Mouse (Mus musculus): ENCODE results near the gene Iqcg. TPM values are rescaled to one million over a fixed set of nuclear protein-coding genes. Genes with fewer than 3 reads are reported as not detected.

The Iqcg gene
- polyA plus RNA-seq, 1 experiment = 3.3 TPM

DNA sequence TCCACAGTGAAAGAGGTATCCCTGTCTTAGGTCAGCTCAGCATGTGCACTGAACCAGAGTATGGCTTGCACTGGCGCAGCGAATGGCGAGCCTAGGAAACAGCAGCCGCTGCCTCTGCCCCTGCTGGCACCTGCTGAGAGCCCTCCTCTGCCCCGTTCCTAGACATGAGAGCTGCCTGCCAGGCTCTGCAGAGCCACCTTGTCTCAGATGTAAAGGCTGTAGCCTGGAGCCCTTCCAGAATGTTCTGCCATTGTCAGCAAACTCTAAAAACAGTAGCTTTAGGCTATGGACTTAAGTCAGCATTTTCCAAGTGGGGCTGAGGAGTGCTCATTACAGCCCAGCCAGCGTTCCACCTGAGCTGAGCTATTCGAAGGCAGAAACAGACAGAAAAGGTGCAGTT lies 48.6 kb downstream of the Iqcg start:
- Histone ChIP-seq H3K4me3 (replicated peaks) (no peak overlapping the region), H3K36me3 (replicated peaks; ENCODE audit: low read length) (peaks cover 95% of the 10 kb centered on the region), H3K4me1 (0 out of 2 replicates have a peak, but pooled peaks cover 3% of the 10 kb centered on the region), H3K9me3 (no peaks in the 10 kb centered on the region), H3K27me3 (replicated peaks) (no peaks in the 10 kb centered on the region)
- TF ChIP-seq FLI1 (IDR thresholded peaks at IDR 0.05; ENCODE audit: low read length) = no peak
- no peak for TF ChIP-seq GATA1 (IDR thresholded peaks at IDR 0.05; ENCODE audit: borderline replicate concordance, low read length)

DNA sequence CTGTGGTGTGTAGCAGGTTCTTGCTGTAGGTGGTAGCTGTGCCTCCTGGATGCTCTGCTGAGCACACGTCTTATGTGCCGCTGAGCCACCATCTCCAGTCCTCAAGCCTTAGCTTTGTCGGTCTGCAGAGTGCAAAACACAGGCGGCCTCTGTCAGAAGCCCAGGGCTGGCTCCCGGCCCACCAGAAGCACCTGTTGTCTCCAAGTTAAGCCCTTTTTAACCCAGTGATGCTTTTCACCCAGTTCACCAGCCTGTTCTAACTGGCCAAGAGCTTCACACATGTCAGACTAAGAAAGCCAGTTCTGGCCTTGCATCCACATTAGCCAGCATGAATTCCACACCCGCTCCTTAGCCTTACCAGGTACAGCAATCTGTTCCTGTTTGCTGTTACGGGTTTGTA lies 49.1 kb downstream of the Iqcg start:
- TF ChIP-seq GATA1 (IDR thresholded peaks at IDR 0.05; ENCODE audit: borderline replicate concordance, low read length) (no peak), FLI1 (IDR thresholded peaks at IDR 0.05; ENCODE audit: low read length) (no peak)
- Histone ChIP-seq H3K4me3 (replicated peaks) (no peak overlapping the region), H3K27me3 (replicated peaks) (no peaks in the 10 kb centered on the region), H3K9me3 (no peaks in the 10 kb centered on the region), H3K4me1 (no peaks in the 10 kb centered on the region), H3K36me3 (replicated peaks; ENCODE audit: low read length) (peaks cover 95% of the 10 kb centered on the region)

DNA sequence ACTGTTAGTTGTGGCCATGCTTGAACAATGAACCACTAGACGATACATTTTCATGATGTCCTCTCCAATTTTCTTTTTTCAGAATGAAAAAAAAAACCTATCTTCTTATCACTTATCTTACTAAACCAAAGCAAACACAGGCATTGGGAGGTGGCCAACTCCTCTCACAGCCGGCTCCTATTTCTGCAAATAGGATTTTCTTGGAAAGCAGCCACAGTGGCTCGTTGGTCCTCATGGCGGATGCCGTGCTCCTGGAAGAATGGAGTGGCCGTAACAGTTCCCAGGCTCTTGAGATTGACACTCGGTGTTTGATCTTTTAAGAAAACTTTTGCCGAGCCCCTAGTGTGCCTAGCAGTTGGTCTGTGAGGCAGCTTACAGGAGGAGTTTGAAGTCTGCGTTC lies 50.8 kb downstream of the Iqcg start:
- no peak for TF ChIP-seq FLI1 (IDR thresholded peaks at IDR 0.05; ENCODE audit: low read length)
- no peak for TF ChIP-seq GATA1 (IDR thresholded peaks at IDR 0.05; ENCODE audit: borderline replicate concordance, low read length)
- no peaks in the 10 kb centered on the region for H3K4me1 ChIP-seq
- no peak overlapping the region for H3K4me3 ChIP-seq (replicated peaks)
- H3K36me3 ChIP-seq (replicated peaks; ENCODE audit: low read length) = peaks cover 95% of the 10 kb centered on the region
- no peaks in the 10 kb centered on the region for H3K27me3 ChIP-seq (replicated peaks)
- no peaks in the 10 kb centered on the region for H3K9me3 ChIP-seq

DNA sequence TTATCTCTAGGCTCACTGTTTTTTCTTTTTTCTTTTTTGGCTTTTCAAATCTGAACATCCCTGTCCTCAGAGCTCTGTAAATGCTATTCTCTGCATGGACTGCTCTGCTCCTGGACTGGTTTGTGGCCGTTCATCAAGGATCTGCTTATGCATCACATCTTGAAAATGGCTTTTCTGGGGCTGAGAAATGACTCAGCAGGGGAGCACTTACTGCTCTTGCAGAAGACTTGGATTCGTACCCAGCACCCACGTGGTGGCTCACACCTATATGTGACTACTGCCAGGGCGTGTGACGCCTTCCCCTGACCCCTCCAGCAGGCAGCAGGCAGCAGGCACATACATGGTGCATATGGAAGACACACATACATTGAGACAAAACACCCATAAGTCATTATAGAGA lies 63.9 kb downstream of the Iqcg start:
- H3K4me3 ChIP-seq (replicated peaks) = no peak overlapping the region
- H3K9me3 ChIP-seq = no peaks in the 10 kb centered on the region
- H3K36me3 ChIP-seq (replicated peaks; ENCODE audit: low read length) = peaks cover 97% of the 10 kb centered on the region
- no peaks in the 10 kb centered on the region for H3K27me3 ChIP-seq (replicated peaks)
- no peaks in the 10 kb centered on the region for H3K4me1 ChIP-seq
- no peak for TF ChIP-seq GATA1 (IDR thresholded peaks at IDR 0.05; ENCODE audit: borderline replicate concordance, low read length)
- no peak for TF ChIP-seq FLI1 (IDR thresholded peaks at IDR 0.05; ENCODE audit: low read length)

DNA sequence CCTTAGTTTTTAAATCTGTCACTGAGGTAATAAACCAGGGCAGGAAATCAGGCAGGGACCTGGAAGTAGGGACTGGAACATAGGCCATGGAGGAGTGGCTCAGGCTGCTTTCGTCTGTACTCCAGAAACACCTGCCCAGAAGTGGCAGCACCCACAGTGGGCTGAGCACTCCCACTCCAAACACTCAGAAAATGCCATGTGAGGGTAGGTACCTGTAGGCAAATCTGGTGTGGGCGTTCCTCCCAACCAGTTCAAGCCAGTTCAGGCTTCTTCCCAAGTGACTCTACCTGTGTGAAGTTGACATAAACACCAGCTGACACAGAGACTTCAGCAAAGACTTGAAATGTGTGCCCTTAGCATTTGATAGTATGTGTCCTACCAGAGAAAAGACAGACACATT lies 71.4 kb downstream of the Iqcg start:
- H3K36me3 ChIP-seq (replicated peaks; ENCODE audit: low read length) = peaks cover 93% of the 10 kb centered on the region
- H3K9me3 ChIP-seq = no peaks in the 10 kb centered on the region
- no peaks in the 10 kb centered on the region for H3K27me3 ChIP-seq (replicated peaks)
- H3K4me1 ChIP-seq = peaks cover 3% of the 10 kb centered on the region; the same call in 1 of the 2 replicates
- no peak overlapping the region for H3K4me3 ChIP-seq (replicated peaks)
- TF ChIP-seq FLI1 (IDR thresholded peaks at IDR 0.05; ENCODE audit: low read length) (no peak), GATA1 (IDR thresholded peaks at IDR 0.05; ENCODE audit: borderline replicate concordance, low read length) (no peak)

DNA sequence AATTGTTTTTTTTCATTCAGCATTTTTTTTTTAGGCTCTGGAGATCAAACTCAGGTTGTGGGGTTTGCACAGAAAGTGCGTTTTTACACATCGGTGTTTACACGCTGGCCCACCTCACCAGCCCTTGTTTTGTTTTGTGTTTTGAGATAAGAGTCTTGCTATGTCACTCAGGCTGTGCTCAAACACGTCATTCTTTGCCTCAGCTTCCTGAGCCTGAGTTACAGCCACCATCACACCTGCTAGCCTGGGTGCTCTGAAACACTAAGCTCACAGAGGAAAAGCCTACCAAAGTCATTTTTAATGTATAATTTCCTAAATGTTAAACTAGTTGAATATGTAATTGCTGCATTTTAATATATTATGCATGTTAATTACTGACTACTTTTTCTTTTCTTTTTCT lies 74.6 kb downstream of the Iqcg start:
- H3K4me1 ChIP-seq = peaks cover 6% of the 10 kb centered on the region; the same call in 1 of the 2 replicates
- no peaks in the 10 kb centered on the region for H3K27me3 ChIP-seq (replicated peaks)
- no peaks in the 10 kb centered on the region for H3K9me3 ChIP-seq
- TF ChIP-seq FLI1 (IDR thresholded peaks at IDR 0.05; ENCODE audit: low read length) (no peak), GATA1 (IDR thresholded peaks at IDR 0.05; ENCODE audit: borderline replicate concordance, low read length) (no peak)
- peaks cover 94% of the 10 kb centered on the region for H3K36me3 ChIP-seq (replicated peaks; ENCODE audit: low read length)
- H3K4me3 ChIP-seq (replicated peaks) = no peak overlapping the region

DNA sequence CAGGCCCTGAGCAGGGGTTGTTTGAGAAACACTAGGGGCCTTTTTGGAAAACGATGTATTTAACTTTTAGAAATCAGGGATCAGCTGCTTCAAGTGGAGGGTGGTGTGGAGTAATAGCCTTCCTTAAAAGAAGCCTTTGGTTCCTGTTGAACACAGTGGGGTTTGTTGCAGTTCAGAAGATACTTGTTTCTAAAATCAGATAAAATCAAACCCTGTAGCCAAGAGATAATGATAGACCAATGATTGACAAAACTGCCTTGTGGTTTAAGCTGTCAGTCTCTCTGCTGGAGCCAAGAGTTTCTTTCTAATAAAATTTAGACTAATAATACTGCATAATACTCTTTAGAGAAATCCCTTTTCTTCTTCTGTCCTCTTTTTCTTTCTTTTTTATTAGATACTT lies 75.8 kb downstream of the Iqcg start:
- Histone ChIP-seq H3K36me3 (replicated peaks; ENCODE audit: low read length) (peaks cover 94% of the 10 kb centered on the region), H3K27me3 (replicated peaks) (no peaks in the 10 kb centered on the region), H3K4me1 (peaks cover 6% of the 10 kb centered on the region; the same call in 1 of the 2 replicates), H3K9me3 (no peaks in the 10 kb centered on the region), H3K4me3 (replicated peaks) (no peak overlapping the region)
- no peak for TF ChIP-seq FLI1 (IDR thresholded peaks at IDR 0.05; ENCODE audit: low read length)
- TF ChIP-seq GATA1 (IDR thresholded peaks at IDR 0.05; ENCODE audit: borderline replicate concordance, low read length) = no peak

DNA sequence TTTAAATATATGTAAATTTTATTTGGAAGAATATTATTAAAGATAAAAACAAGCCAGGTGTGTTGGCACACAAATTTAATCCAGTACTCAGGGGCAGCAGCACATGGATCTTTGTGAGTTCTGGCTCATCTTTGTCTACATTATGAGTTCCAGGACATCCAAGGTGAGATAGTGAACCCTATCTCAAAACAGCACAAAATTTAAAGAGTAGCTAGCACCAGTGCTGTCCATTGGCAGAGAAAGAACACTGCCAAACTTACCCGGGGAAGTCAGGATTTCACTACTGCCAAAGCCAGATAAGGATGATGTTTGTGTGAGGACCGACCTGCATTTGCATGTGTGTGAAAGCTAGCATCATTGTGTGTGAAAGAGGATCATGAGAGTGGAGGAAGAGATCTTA lies 83.0 kb downstream of the Iqcg start:
- Histone ChIP-seq H3K36me3 (replicated peaks; ENCODE audit: low read length) (peaks cover 72% of the 10 kb centered on the region), H3K9me3 (no peaks in the 10 kb centered on the region), H3K27me3 (replicated peaks) (no peaks in the 10 kb centered on the region), H3K4me3 (replicated peaks) (no peak overlapping the region), H3K4me1 (peaks cover 10% of the 10 kb centered on the region)
- TF ChIP-seq FLI1 (IDR thresholded peaks at IDR 0.05; ENCODE audit: low read length) (no peak), GATA1 (IDR thresholded peaks at IDR 0.05; ENCODE audit: borderline replicate concordance, low read length) (no peak)

DNA sequence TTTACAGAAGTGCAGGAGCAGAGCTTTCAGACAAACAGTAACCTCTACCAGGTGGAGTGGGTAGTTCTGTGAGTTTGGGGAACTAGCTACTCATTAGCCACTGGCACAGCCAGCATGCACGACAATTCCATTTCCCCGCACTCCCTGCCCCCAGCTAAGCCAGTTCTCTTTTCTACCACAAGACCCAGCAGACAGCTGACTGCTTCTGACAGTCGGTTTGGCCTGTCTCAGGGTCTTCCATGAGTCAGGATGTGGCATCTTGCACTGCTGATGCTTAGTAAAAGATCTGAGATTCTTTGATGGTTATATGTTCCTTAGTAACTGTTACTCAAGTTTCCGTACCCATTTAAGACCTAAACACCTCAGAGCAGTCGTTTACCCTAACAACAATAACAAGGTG lies 83.5 kb downstream of the Iqcg start:
- H3K4me3 ChIP-seq (replicated peaks) = no peak overlapping the region
- H3K36me3 ChIP-seq (replicated peaks; ENCODE audit: low read length) = peaks cover 68% of the 10 kb centered on the region
- H3K9me3 ChIP-seq = no peaks in the 10 kb centered on the region
- H3K4me1 ChIP-seq = peaks cover 9% of the 10 kb centered on the region
- H3K27me3 ChIP-seq (replicated peaks) = no peaks in the 10 kb centered on the region
- TF ChIP-seq GATA1 (IDR thresholded peaks at IDR 0.05; ENCODE audit: borderline replicate concordance, low read length) (no peak), FLI1 (IDR thresholded peaks at IDR 0.05; ENCODE audit: low read length) (no peak)

Other genes with a start within 250 kb of the Iqcg start
- gene Smbd1, start 245.7 kb downstream of the Iqcg start, polyA plus RNA-seq (2012; ENCODE audit: insufficient read depth, low replicate concordance) = not detected in 2 replicates
- 22.1 and 57.2 TPM in 2 replicates for gene Fyttd1, start 178.7 kb downstream of the Iqcg start, polyA plus RNA-seq (2012; ENCODE audit: insufficient read depth, low replicate concordance)
- 5.3 and 9.9 TPM in 2 replicates for gene Rubcn, start 178.5 kb downstream of the Iqcg start, polyA plus RNA-seq (2012; ENCODE audit: insufficient read depth, low replicate concordance)
- gene Lrch3, start 142.1 kb downstream of the Iqcg start, polyA plus RNA-seq (2012; ENCODE audit: insufficient read depth, low replicate concordance) = 2.7 TPM in 1 of 2 replicates, not detected in the other
- 18.9 and 136 TPM in 2 replicates for gene Rpl35a, start 235 bp upstream of the Iqcg start, polyA plus RNA-seq (2012; ENCODE audit: insufficient read depth, low replicate concordance)
- gene Lmln, start 6.3 kb upstream of the Iqcg start, polyA plus RNA-seq (2012; ENCODE audit: insufficient read depth, low replicate concordance) = 0.02 TPM in 1 of 2 replicates, not detected in the other
- 1.1 TPM in 2 replicates for gene Osbpl11, start 128.9 kb upstream of the Iqcg start, polyA plus RNA-seq (2012; ENCODE audit: insufficient read depth, low replicate concordance)
- 12.1 and 22.9 TPM in 2 replicates for gene Snx4, start 195.2 kb upstream of the Iqcg start, polyA plus RNA-seq (2012; ENCODE audit: insufficient read depth, low replicate concordance)

All from megakaryocyte, embryonic 14.5 days (primary cell).